Mouse (Mus musculus): Measurements from ENCODE around the gene Chchd6. TPM values are rescaled to one million over a fixed set of nuclear protein-coding genes. Genes with fewer than 3 reads are reported as not detected.

Chchd6 gene
- total and polyA plus RNA-seq, 2 experiments from 2014 or later: 182 to 192 TPM

GRCm38 (mm10) chr6:89419066-89419815, 176.2 kb downstream of the Chchd6 start:
- Histone ChIP-seq H3K9ac (replicated peaks; ENCODE audit: low read length, poor library complexity, severe bottlenecking) (no peak overlapping the region), H3K9me3 (ENCODE audit: low read length) (no peaks in the 10 kb centered on the region), H3K4me3 (ENCODE audit: low read depth, low read length) (no peak overlapping the region), H3K4me1 (ENCODE audit: insufficient read depth, low read length) (no peaks in the 10 kb centered on the region), H3K27me3 (ENCODE audit: insufficient read depth, low read length) (no peaks in the 10 kb centered on the region), H3K27ac (ENCODE audit: low read depth, low read length) (no peak overlapping the region), H3K36me3 (ENCODE audit: insufficient read depth, low read length) (peaks cover 4% of the 10 kb centered on the region; the same call in 1 of the 2 replicates), H3K4me2 (ENCODE audit: low read depth, low read length, poor library complexity, severe bottlenecking) (no peak overlapping the region)
- DNase-seq (ENCODE audit: low spot score) (no peak), ATAC-seq (ENCODE audit: low FRiP score) (no peak)
- 88% methylated on average over 3 of the region's 3 CpGs for WGBS
- TF ChIP-seq CTCF (IDR thresholded peaks at IDR 0.05): no peak

GRCm38 (mm10) chr6:89416030-89416595, 179.3 kb downstream of the Chchd6 start:
- Histone ChIP-seq H3K4me2 (ENCODE audit: low read depth, low read length, poor library complexity, severe bottlenecking) (no peak overlapping the region), H3K27me3 (ENCODE audit: insufficient read depth, low read length) (no peaks in the 10 kb centered on the region), H3K36me3 (ENCODE audit: insufficient read depth, low read length) (peaks cover 4% of the 10 kb centered on the region; the same call in 1 of the 2 replicates), H3K4me3 (ENCODE audit: low read depth, low read length) (no peak overlapping the region), H3K9me3 (ENCODE audit: low read length) (no peaks in the 10 kb centered on the region), H3K4me1 (ENCODE audit: insufficient read depth, low read length) (no peaks in the 10 kb centered on the region), H3K27ac (ENCODE audit: low read depth, low read length) (no peak overlapping the region), H3K9ac (replicated peaks; ENCODE audit: low read length, poor library complexity, severe bottlenecking) (no peak overlapping the region)
- DNase-seq (ENCODE audit: low spot score): no peak
- no peak for TF ChIP-seq CTCF (IDR thresholded peaks at IDR 0.05)
- 87% methylated on average over 3 of the region's 3 CpGs for WGBS
- ATAC-seq (ENCODE audit: low FRiP score): no peak

- no peak for TF ChIP-seq CTCF (IDR thresholded peaks at IDR 0.05)
These were observed 180.4 kb downstream of the Chchd6 start for GRCm38 (mm10) chr6:89415091-89415490.

GRCm38 (mm10) chr6:89414126-89414525, 181.3 kb downstream of the Chchd6 start:
- no peak for ATAC-seq (ENCODE audit: low FRiP score)

More at GRCm38 (mm10) chr6:89415091-89415490, 180.4 kb downstream of the Chchd6 start:
- Histone ChIP-seq H3K36me3 (ENCODE audit: insufficient read depth, low read length) (peaks cover 4% of the 10 kb centered on the region; the same call in 1 of the 2 replicates), H3K27ac (ENCODE audit: low read depth, low read length) (no peak overlapping the region), H3K4me2 (ENCODE audit: low read depth, low read length, poor library complexity, severe bottlenecking) (no peak overlapping the region), H3K9ac (replicated peaks; ENCODE audit: low read length, poor library complexity, severe bottlenecking) (no peak overlapping the region), H3K9me3 (ENCODE audit: low read length) (no peaks in the 10 kb centered on the region), H3K4me3 (ENCODE audit: low read depth, low read length) (no peak overlapping the region), H3K27me3 (ENCODE audit: insufficient read depth, low read length) (no peaks in the 10 kb centered on the region), H3K4me1 (ENCODE audit: insufficient read depth, low read length) (no peaks in the 10 kb centered on the region)
- ATAC-seq (ENCODE audit: low FRiP score) (no peak), DNase-seq (ENCODE audit: low spot score) (no peak)
- 86% methylated on average over 2 of the region's 2 CpGs for WGBS

GRCm38 (mm10) chr6:89413481-89413884, 182.0 kb downstream of the Chchd6 start:
- no peak for DNase-seq (ENCODE audit: low spot score)
- TF ChIP-seq CTCF (IDR thresholded peaks at IDR 0.05): no peak
- H3K9ac ChIP-seq (replicated peaks; ENCODE audit: low read length, poor library complexity, severe bottlenecking): no peak overlapping the region

More at GRCm38 (mm10) chr6:89414126-89414525, 181.3 kb downstream of the Chchd6 start:
- Histone ChIP-seq H3K27me3 (ENCODE audit: insufficient read depth, low read length) (no peaks in the 10 kb centered on the region), H3K36me3 (ENCODE audit: insufficient read depth, low read length) (peaks cover 4% of the 10 kb centered on the region; the same call in 1 of the 2 replicates), H3K4me1 (ENCODE audit: insufficient read depth, low read length) (no peaks in the 10 kb centered on the region), H3K9me3 (ENCODE audit: low read length) (no peaks in the 10 kb centered on the region), H3K4me2 (ENCODE audit: low read depth, low read length, poor library complexity, severe bottlenecking) (no peak overlapping the region), H3K4me3 (ENCODE audit: low read depth, low read length) (no peak overlapping the region), H3K9ac (replicated peaks; ENCODE audit: low read length, poor library complexity, severe bottlenecking) (no peak overlapping the region), H3K27ac (ENCODE audit: low read depth, low read length) (no peak overlapping the region)
- 88% methylated on average over 4 of the region's 4 CpGs for WGBS
- TF ChIP-seq CTCF (IDR thresholded peaks at IDR 0.05): no peak
- DNase-seq (ENCODE audit: low spot score): no peak

GRCm38 (mm10) chr6:89412562-89412961, 182.9 kb downstream of the Chchd6 start:
- H3K36me3 ChIP-seq (ENCODE audit: insufficient read depth, low read length): no peaks in the 10 kb centered on the region
- WGBS: 69% methylated on average over 1 of the region's 1 CpGs
- DNase-seq (ENCODE audit: low spot score) (no peak), ATAC-seq (ENCODE audit: low FRiP score) (no peak)
- H3K27me3 ChIP-seq (ENCODE audit: insufficient read depth, low read length): no peaks in the 10 kb centered on the region
- TF ChIP-seq CTCF (IDR thresholded peaks at IDR 0.05): no peak
- no peaks in the 10 kb centered on the region for H3K9me3 ChIP-seq (ENCODE audit: low read length)
- no peak overlapping the region for H3K4me2 ChIP-seq (ENCODE audit: low read depth, low read length, poor library complexity, severe bottlenecking)
- H3K9ac ChIP-seq (replicated peaks; ENCODE audit: low read length, poor library complexity, severe bottlenecking): no peak overlapping the region
- H3K4me1 ChIP-seq (ENCODE audit: insufficient read depth, low read length): no peaks in the 10 kb centered on the region
- H3K27ac ChIP-seq (ENCODE audit: low read depth, low read length): no peak overlapping the region
- no peak overlapping the region for H3K4me3 ChIP-seq (ENCODE audit: low read depth, low read length)

More at GRCm38 (mm10) chr6:89413481-89413884, 182.0 kb downstream of the Chchd6 start:
- Histone ChIP-seq H3K27me3 (ENCODE audit: insufficient read depth, low read length) (no peaks in the 10 kb centered on the region), H3K9me3 (ENCODE audit: low read length) (no peaks in the 10 kb centered on the region), H3K36me3 (ENCODE audit: insufficient read depth, low read length) (peaks cover 4% of the 10 kb centered on the region; the same call in 1 of the 2 replicates), H3K4me1 (ENCODE audit: insufficient read depth, low read length) (no peaks in the 10 kb centered on the region), H3K27ac (ENCODE audit: low read depth, low read length) (no peak overlapping the region), H3K4me3 (ENCODE audit: low read depth, low read length) (no peak overlapping the region), H3K4me2 (ENCODE audit: low read depth, low read length, poor library complexity, severe bottlenecking) (no peak overlapping the region)
- no peak for ATAC-seq (ENCODE audit: low FRiP score)
